Mouse (Mus musculus) activated CD4-positive, CD25-positive, alpha-beta regulatory T cell, adult 4 months (primary cell): ENCODE data around the gene Il24. TPM values are rescaled to one million over a fixed set of nuclear protein-coding genes. Genes with fewer than 3 reads are reported as not detected.

Experiments
- ATAC-seq: one replicate; pipeline ENCODE4 v1.8.0; 2017
- polyA plus RNA-seq, 2 experiments: library from polyadenylated mRNA; unstranded; fragments of 100-300 nt; shearing (Covaris generic); gene quantifications; one replicate each; pipeline ENCODE4 v1.2.1; 2017

Il24 gene
- polyA plus RNA-seq, 2 experiments from 2014 or later, result not detected

DNA sequence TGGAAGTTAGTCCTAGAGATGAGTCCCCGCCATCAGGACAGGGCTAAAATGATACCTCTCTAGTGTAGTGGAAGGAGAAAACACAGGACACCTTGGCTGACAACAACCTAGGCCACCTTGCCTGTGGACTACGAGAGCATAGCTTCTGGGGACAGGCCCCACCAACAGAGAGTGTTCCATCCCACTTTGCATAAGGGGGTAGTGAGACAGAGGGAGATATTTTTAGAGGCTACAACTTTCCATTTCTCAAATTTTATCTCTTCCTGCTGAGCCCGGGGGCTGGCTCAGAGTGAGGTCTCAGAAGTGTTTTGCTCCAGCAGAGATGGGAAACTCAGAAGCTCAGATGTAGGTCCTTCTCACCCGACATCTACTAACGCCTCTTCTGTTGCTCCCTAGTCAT, 36.8 kb downstream of the Il24 start:
- peak; percentile 69 for ATAC-seq

DNA sequence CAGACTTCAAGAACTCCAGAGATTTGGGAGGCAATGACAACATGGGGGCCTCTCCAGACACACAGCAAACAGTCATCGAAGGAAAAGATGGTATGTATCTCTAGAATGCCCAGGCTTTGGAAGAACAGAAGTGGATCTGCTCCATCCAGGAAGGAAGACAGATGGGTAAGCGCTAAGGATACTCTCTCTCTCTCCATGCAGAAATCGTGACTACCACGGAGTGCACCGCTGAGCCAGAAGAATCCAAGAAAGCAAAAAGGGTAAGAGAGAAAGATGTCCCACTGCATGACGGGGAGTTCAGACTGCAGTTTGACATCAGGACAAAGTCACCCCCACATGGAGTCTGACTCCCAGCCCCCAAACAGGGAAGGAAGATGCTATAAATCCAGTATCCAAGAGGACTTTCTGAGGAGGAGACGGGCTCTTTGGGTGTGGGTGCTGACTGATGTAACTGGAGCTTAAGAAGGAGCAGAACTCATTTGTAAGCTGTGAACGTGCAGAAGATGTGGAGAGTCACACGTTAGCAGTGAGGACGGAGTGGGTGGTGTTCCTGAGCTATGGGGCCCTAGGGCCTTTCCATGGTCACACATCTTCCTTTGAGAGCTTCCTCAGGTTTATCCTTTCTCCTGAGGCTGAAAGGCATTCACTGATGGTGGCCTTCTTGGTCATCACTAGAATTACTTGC, 37.6 kb downstream of the Il24 start:
- ATAC-seq, result no peak

DNA sequence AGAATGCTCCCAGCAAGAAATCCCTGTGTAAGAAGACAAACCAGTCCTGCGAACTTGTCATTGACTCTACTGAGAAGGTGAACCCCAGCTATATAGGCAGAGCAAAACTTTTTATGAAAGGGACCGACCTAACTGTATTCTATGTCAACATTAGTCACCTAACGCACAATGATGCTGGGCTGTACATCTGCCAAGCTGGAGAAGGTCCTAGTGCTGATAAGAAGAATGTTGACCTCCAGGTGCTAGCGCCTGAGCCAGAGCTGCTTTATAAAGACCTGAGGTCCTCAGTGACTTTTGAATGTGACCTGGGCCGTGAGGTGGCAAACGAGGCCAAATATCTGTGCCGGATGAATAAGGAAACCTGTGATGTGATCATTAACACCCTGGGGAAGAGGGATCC, 42.7 kb downstream of the Il24 start:
- ATAC-seq, result no peak

DNA sequence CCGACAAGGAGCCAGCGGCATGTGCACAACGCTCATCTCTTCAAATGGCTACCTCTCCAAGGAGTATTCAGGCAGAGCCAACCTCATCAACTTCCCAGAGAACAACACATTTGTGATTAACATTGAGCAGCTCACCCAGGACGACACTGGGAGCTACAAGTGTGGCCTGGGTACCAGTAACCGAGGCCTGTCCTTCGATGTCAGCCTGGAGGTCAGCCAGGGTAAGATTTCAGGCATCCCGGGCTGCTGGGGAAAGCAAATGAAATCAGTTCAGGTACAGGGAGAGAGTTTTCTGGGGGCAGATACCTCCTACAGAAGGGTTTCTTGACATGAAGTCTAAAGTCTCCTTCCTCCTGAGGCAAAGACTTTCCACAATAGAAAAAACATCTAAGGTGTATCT, 45.6 kb downstream of the Il24 start:
- ATAC-seq, result no peak

DNA sequence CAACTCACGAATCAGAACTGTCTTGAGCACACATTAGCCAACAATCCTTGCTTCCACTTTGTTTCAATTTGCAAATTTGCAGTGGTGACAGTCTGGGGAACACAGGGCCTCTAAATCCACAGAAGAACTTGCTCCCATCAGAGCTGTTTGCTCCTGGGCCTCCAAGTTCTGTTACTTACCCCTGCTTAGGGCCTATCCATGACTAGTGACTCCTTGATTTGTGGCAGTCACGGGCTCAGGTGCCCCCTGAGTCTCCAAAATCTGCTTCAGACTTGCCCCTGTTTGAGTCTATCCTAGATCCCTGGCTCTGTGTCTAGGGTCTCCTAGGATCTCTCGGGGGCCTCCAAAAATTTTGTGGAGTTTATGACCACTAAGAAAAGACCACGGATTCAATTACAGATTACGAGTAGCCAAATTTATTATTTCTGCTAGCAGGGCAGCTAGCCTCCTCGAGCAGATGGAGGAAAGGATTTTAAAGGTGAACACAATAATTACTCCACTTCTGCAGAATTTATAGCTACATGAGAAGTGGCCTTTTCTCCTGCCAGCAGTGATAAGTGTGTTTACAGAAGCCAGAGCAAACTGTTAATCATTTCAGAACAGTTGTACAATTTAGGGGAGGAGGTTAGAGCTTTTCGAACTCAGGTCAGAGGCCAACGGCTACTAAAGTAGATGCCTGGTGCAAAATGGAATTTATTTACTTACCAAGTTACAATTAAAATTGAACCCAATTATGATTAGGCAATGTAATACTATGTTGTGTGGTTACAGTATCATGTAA, 46.5 kb downstream of the Il24 start:
- no peak for ATAC-seq

DNA sequence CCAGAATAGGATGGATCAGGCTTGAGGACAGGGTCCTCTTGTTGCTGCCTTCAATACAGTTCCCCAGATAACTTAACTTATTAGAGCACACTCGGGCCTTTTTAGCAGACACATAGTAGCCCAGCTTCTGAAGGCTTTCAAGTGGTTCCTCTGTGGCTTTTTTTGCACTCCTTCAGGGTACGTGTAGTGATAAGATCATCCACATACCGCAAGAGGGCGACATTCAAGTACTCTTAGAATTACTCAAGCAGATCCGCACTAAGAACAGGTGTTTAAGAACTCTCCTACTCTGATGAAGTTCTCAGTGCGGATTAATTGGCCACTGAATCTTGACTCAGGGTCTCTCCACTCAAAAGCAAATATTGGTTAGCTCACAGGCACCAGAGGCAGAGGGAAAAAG, 49.0 kb downstream of the Il24 start:
- peak; percentile 69 for ATAC-seq

DNA sequence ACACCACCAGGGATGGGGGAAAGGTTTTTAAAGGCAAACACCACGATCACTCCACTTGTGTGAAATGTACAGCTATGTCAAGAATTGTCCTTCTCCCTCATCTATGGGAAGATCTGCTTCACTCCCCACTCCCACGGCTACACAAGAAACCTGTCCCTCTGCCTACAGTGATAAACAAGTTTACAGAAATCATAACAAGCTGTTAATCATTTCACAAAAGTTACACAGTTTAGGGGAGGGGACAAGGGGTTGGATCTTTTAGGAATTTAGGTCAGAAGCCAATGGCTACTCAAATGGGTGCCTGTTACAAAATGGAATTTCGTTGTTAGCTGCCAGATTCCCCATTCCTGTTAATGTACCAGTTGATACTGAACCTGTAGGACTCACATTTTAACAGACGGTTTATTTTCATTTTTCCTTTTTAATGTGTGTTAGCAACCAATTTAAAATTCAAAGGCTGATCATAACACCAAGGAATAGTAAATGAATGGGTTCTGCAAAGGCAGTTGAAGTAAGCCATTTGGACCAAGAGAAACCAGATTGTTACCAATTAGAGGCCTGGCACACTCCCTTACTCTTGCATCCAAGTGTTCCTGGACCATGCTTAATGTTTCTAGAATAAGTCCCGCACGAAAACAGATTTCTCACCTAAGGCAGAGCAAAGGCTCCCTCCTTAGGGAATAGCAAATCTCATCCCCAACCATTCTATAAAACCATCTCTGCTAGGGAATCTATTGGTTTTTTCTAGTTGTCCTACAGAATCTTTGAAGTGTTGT, 51.9 kb downstream of the Il24 start:
- ATAC-seq, result no peak

DNA sequence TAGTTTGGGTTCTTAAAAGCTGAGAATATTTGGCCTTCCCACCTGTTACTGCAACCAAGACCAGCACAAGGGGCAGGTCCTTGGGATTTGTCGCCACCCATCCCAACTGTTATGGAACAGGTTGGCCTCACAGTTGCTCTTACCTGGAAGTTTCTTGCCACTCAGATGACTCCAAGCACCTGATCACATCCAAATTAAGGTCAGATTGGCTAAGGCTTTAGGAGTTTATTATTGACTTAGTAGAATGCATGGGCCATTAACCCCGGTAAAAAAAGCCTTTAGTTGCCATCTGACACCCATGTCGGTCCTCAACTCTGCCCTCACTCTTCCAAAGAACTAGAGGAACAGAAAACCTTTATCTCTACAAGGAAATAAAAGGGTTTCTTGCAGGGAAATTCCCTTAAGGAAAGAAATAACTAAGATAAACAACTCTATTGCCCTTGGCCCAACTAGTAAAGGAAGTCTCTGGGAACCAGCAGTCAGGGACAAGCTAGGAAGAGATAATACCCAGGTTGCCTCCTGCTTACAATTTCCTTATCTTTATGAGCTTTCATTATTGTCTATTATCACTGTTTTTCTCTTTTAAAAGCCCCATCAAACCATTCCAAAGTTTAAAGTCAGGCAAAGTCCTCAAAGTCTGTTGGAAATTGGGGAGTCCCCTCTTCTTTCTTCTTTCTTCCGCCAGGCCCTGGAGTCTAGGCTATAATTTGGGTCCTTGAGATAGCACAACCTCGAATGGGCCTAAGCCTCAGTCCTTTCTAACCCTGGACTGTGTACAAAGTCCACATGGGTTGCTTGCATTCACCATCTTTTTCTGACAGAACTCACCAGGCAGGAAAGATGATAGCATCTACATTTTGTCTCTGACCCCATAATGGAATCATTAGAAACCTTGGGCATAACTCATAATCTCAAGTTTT, 54.8 kb downstream of the Il24 start:
- ATAC-seq, result no peak

Other genes starting within 250 kb of the Il24 start
- not detected for gene C4bp, start 225.8 kb downstream of the Il24 start, polyA plus RNA-seq
- gene Gm29427, start 171.7 kb downstream of the Il24 start, polyA plus RNA-seq, result not detected
- gene Yod1, start 170.1 kb downstream of the Il24 start, polyA plus RNA-seq, result 10 to 100 TPM; 19.3 to 20.3 TPM
- gene Pfkfb2, start 158.2 kb downstream of the Il24 start, polyA plus RNA-seq, result 1 to 10 TPM; 2.7 to 3.9 TPM
- gene AA986860, start 155.5 kb downstream of the Il24 start, polyA plus RNA-seq, result under 1 TPM; 0.25 to 0.34 TPM
- gene Fcamr, start 86.6 kb downstream of the Il24 start, polyA plus RNA-seq, result not detected
- under 1 TPM in 1 of 2 experiments, not detected in 1; 0.19 TPM for gene Pigr, start 60.8 kb downstream of the Il24 start, polyA plus RNA-seq
- 1 to 10 TPM in 1 of 2 experiments, under 1 TPM in 1; 0.56 to 6.0 TPM for gene Fcmr, start 21.8 kb downstream of the Il24 start, polyA plus RNA-seq
- not detected for gene Il20, start 24.0 kb upstream of the Il24 start, polyA plus RNA-seq
- not detected for gene Il19, start 52.7 kb upstream of the Il24 start, polyA plus RNA-seq
- gene Il10, start 132.4 kb upstream of the Il24 start, polyA plus RNA-seq, result 10 to 100 TPM; 10.6 to 13.8 TPM
- 10 to 100 TPM; 11.5 to 11.9 TPM for gene Mapkapk2, start 210.4 kb upstream of the Il24 start, polyA plus RNA-seq